Mouse (Mus musculus): Measurements from ENCODE around the gene Jph3.

GRCm38 (mm10) chr8:121721072-121721471 lies 8.4 kb upstream of the Jph3 start:
- TF ChIP-seq CTCF (IDR thresholded peaks at IDR 0.05; ENCODE audit: low read depth, low read length) (no peak), POLR2A (IDR thresholded peaks at IDR 0.05; ENCODE audit: extremely low read depth, insufficient read depth, low read length) (no peak)

All from liver, adult 2 months (tissue).